Mouse (Mus musculus): ENCODE measurements around the gene Hfe.

DNA sequence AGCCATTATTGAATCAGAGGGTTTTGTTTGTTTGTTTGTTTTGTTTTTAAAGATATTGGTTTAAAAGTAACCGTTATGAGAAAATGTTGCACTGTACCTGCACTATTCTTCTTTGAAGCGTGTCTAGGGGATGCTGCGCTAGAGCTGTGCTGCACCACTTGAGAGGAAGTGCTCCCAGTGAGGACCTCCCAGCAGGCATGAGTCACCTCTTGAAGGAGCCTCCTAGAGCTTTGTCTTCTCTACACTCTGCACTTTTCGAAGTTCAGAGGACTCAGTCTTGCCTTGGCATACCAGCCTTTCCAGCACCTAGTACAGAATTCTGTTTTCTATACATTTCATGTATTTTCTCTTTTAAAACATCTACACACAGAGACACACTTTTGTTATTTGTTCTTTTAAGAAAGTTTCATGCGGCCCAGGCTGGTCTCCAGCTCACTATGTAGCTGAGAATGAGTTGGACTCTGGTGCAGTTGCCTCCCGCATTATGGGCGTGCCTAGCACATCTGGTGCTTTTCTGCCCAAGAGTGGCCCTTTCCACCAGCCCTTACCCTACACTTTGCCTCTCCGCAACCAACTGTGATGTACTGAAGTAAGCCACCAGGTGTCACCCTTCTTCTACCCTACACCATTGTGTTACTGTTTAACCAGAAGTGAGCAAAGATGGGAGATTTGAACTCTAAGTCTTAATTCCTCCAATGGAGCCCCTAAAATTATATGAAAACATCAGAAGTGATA is 9.7 kb downstream of the Hfe start:
- TF ChIP-seq CTCF (IDR thresholded peaks at IDR 0.05; ENCODE audit: control insufficient read depth, insufficient read depth, low read length), result peak; percentile 64
- TF ChIP-seq POLR2A (IDR thresholded peaks at IDR 0.05; ENCODE audit: borderline replicate concordance, control insufficient read depth, low read depth, low read length), result no peak
